Mouse (Mus musculus) adrenal gland, adult (tissue): ENCODE measurements at regions not wholly inside any gene's neighbourhood (a gene's known extent, or its start where the extent isn't known, plus 50 kb on each side); places are given as distances from the start of the nearest gene placed in this dataset.
A peak's percentile ranks its signal among the peaks of the same experiment; 100 is the strongest.

Experiments
- DNase-seq, 2 experiments: peaks; one replicate each; pipeline ENCODE4 v3.0.0; 2022 to 2023; ENCODE audit warnings: low spot score in 1 of 2; ENCODE audit not compliant: inconsistent age in 2 of 2

DNA sequence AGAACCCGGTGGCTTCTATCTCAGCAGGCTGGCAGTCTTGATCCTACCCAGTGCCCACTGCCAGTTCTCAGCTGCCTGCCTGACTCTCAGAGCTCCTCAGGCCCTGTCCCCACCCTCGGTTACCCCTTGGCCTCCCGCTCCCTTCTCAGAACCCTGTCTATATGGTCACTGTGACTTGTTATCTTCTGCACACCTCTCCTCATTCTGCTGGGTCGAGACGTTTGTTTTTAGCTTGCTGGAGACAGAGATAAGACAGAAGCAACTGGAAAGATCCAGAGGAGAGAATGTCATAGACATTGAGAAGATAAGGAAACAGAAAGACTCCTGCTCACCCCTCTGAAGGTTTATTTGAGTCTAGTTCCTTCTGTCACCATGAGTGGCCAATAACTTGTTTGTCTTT, 53.8 kb upstream of the Phc1 start:
- DNase-seq, result no peak

GRCm38 (mm10) chr6:122393231-122393881, 53.0 kb upstream of the Phc1 start:
- no peak for DNase-seq

DNA sequence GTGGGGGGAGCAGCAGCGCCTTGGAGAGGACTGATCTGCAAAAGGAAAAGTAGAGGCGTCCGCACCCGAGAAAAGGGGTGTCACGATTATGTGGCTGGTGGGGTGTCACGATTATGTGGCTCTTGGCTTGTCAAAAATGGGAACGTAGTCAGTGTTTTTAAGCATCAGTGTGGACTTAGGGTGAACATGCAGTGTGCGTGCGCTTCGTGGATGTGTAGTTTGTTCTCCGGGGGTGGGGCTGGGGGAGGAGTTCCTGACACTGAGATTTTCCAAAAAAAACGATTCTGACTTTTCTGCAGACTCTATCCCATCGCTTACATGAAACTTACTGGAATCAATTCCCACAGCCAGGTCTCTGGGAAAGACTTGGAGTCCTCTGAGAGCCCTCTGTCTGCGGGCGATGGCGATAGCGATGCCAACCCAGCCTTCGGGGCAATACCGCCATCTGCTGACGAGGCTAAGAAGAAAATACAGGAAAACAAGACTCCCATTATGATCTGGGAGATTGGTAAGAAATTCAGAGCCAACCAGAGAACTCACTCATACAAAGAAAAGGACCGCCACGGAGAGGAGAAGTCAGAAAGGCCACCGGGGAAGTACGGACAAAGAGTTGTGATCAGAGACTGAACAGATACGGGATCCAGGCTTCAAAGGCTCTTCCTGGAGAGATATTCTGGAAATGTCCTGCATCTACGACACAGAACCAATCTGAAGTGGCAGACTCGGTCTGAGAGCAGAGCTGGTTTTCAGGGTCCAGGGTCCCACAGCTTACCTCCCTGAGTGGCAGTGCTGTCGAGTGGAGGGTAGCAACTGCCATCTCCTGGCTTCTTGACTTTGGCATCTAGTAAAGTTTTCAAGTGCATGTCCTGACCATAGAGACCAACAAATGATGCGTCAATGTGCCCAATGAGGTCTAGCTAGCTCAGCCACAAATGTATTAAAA, 51.6 kb upstream of the Phc1 start:
- DNase-seq, result peak; percentile 58 to 84

DNA sequence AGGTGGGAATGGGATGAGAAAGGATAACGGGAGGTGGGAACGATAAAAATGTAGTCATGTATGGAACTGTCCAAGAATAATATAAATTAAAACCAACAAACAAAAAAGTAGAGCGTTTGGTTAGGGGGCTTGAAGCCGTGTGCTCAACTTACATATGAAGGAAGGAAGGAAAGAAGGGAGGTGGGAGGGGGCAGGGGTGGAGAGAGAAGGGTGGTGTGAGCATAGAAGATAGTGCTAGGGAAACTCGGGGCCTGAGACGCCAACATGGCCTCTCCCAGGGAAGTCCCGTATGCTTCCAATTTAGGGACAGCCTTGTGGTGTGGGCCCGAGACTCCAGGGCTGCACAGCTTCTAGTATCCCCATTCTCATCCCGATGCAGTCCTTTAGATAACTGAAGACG, 50.8 kb upstream of the Phc1 start:
- no peak for DNase-seq

DNA sequence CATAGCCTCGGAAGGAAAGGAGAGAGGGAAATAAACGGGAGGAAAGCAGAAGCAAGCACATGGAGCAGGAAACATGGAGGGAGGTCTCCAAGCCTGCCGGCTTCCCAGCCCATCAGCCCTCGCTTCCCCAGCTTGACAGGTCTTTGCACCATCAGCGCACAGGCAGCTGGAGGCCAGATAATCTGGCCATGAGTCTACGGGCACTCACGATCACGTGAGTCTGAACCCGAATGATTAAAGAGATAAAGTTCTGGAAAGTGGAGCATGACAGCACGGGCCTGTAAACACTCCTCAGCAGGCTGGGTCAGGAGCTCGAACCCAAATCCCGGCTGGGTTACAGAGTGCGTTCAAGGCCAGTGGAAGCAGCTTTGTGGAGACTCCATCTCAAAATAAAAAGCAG, 50.4 kb upstream of the Phc1 start:
- no peak for DNase-seq
